Mouse (Mus musculus): ENCODE results near the gene Ikbke. TPM values are rescaled to one million over a fixed set of nuclear protein-coding genes. Genes with fewer than 3 reads are reported as not detected.

Ikbke gene
- total RNA-seq, 2 experiments from 2014 or later: 2.1 to 3.2 TPM

- Histone ChIP-seq H3K4me3 (no peak overlapping the region), H3K27ac (no peak overlapping the region)
- TF ChIP-seq CTCF (conservative IDR thresholded peaks at IDR 0.05): no peak
- DNase-seq (ENCODE audit: low spot score in 2 of 2): no peak
Observed at GRCm38 (mm10) chr1:131296726-131297125, 17.3 kb upstream of the Ikbke start.

GRCm38 (mm10) chr1:131295200-131295599 is 15.8 kb upstream of the Ikbke start:
- no peak for DNase-seq (ENCODE audit: low spot score in 2 of 2)
- Histone ChIP-seq H3K27ac (no peak overlapping the region), H3K4me3 (no peak overlapping the region)
- no peak for TF ChIP-seq CTCF (conservative IDR thresholded peaks at IDR 0.05)

GRCm38 (mm10) chr1:131293922-131294250 is 14.5 kb upstream of the Ikbke start:
- DNase-seq (ENCODE audit: low spot score in 2 of 2): peak; percentile 30 to 75
- TF ChIP-seq CTCF (conservative IDR thresholded peaks at IDR 0.05): no peak
- no peak overlapping the region for H3K4me3 ChIP-seq
- 0 out of 2 replicates have a peak overlapping the region, but pooled peaks have one; percentile 36 for H3K27ac ChIP-seq

GRCm38 (mm10) chr1:131293221-131293921 is 14.0 kb upstream of the Ikbke start:
- H3K27ac ChIP-seq: 0 out of 2 replicates have a peak overlapping the region, but pooled peaks have one; percentile 36
- DNase-seq (ENCODE audit: low spot score in 2 of 2): no peak
- TF ChIP-seq CTCF (conservative IDR thresholded peaks at IDR 0.05): 0 out of 2 replicates have a peak, but pooled peaks have one; percentile 20
- H3K4me3 ChIP-seq: no peak overlapping the region

- Histone ChIP-seq H3K27ac (no peak overlapping the region), H3K4me3 (no peak overlapping the region)
- DNase-seq (ENCODE audit: low spot score in 2 of 2): peak; percentile 57 to 58
- TF ChIP-seq CTCF (conservative IDR thresholded peaks at IDR 0.05): peak; percentile 81
Observed at GRCm38 (mm10) chr1:131290648-131291047, 11.2 kb upstream of the Ikbke start.

- Histone ChIP-seq H3K4me3 (no peak overlapping the region), H3K27ac (no peak overlapping the region)
- DNase-seq (ENCODE audit: low spot score in 2 of 2): no peak
- no peak for TF ChIP-seq CTCF (conservative IDR thresholded peaks at IDR 0.05)
Observed at GRCm38 (mm10) chr1:131288938-131289337, 9.5 kb upstream of the Ikbke start.

- Histone ChIP-seq H3K4me3 (no peak overlapping the region), H3K27ac (no peak overlapping the region)
- no peak for DNase-seq (ENCODE audit: low spot score in 2 of 2)
- TF ChIP-seq CTCF (conservative IDR thresholded peaks at IDR 0.05): no peak
Observed at GRCm38 (mm10) chr1:131287267-131287666, 7.9 kb upstream of the Ikbke start.

GRCm38 (mm10) chr1:131286803-131287202 is 7.4 kb upstream of the Ikbke start:
- no peak overlapping the region for H3K27ac ChIP-seq
- DNase-seq (ENCODE audit: low spot score in 2 of 2): no peak
- H3K4me3 ChIP-seq: no peak overlapping the region
- no peak for TF ChIP-seq CTCF (conservative IDR thresholded peaks at IDR 0.05)

- Histone ChIP-seq H3K4me3 (no peak overlapping the region), H3K27ac (no peak overlapping the region)
- DNase-seq (ENCODE audit: low spot score in 2 of 2): no peak
- TF ChIP-seq CTCF (conservative IDR thresholded peaks at IDR 0.05): no peak
Observed at GRCm38 (mm10) chr1:131284616-131285015, 5.2 kb upstream of the Ikbke start.

- Histone ChIP-seq H3K4me3 (no peak overlapping the region), H3K27ac (no peak overlapping the region)
- no peak for DNase-seq (ENCODE audit: low spot score in 2 of 2)
- TF ChIP-seq CTCF (conservative IDR thresholded peaks at IDR 0.05): peak; percentile 34
Observed at GRCm38 (mm10) chr1:131284167-131284566, 4.8 kb upstream of the Ikbke start.

- no peak for TF ChIP-seq CTCF (conservative IDR thresholded peaks at IDR 0.05)
- H3K4me3 ChIP-seq: no peak overlapping the region
- no peak for DNase-seq (ENCODE audit: low spot score in 2 of 2)
Observed at GRCm38 (mm10) chr1:131281731-131282130, 2.3 kb upstream of the Ikbke start.

GRCm38 (mm10) chr1:131280280-131280679 is 874 bp upstream of the Ikbke start:
- TF ChIP-seq CTCF (conservative IDR thresholded peaks at IDR 0.05): no peak
- DNase-seq (ENCODE audit: low spot score in 2 of 2): no peak
- Histone ChIP-seq H3K4me3 (no peak overlapping the region), H3K27ac (no peak overlapping the region)

More at GRCm38 (mm10) chr1:131281731-131282130, 2.3 kb upstream of the Ikbke start:
- no peak overlapping the region for H3K27ac ChIP-seq

GRCm38 (mm10) chr1:131278606-131279455 is 575 bp downstream of the Ikbke start:
- no peak for TF ChIP-seq CTCF (conservative IDR thresholded peaks at IDR 0.05)
- no peak overlapping the region for H3K27ac ChIP-seq
- H3K4me3 ChIP-seq: peak overlapping the region; percentile 43
- no peak for DNase-seq (ENCODE audit: low spot score in 2 of 2)

Data from layer of hippocampus, adult 2 months (tissue).